Mouse (Mus musculus) thymus, adult 2 months (tissue): ENCODE data around the gene Gm44790.

Source experiments
- CTCF ChIP-seq: fragments of 200-500 bp; IDR thresholded peaks from 2 replicates; pipeline ENCODE4 v1.5.1; 2012; ENCODE audit warnings: mild to moderate bottlenecking, control low read depth, low read length, moderate library complexity, borderline replicate concordance; ENCODE audit not compliant: control insufficient read depth, poor library complexity, insufficient read depth; ENCODE audit errors: extremely low read depth
- POLR2A ChIP-seq: fragments of 200-500 bp; IDR thresholded peaks from 2 replicates; pipeline ENCODE4 v1.6.1; 2012; ENCODE audit warnings: mild to moderate bottlenecking, low read length, control low read depth, moderate library complexity; ENCODE audit not compliant: control insufficient read depth, poor library complexity, insufficient read depth; ENCODE audit errors: extremely low read depth

DNA sequence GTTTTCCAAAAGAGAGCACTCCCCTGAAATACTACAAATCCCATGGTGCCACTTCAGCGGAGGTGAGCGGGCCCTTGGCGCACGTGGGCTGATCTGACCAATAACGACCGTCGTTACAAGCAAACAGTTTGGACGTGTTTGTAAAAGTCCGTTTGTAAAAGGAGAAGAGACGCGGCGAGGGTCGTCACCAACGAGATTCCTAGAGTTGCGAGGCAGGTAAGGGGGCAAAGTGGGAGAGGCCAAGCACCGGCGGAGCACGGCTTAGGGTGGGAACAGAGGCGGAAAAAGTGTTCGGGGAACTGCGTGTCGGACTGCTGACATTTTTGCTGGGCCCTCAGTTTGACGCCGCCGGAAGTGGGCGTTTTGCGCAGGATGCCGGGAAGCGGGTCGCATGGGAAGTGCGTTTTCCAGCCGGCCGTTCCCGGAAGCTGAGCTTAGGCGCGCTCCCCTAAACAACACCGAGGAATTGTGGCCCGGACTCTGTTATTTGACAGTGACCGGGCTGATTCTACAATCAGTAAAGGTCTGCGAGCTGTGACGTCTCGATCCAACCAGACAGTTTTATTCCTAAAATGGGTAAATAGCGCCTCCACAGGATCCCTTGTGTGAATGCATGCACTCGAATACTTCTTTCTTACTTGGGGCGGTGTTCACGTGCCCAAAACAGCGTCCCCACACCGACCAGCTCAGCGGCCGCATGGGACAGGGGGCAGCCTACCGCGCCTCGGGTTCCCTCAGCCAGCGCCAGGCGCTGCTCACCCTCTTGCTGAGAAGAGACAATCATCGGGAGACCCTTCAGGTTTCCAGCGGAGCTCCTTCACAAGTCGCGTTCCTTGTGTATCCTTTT is 12.0 kb downstream of the Gm44790 start, which contains the start of gene C87436:
- TF ChIP-seq CTCF (peak; percentile 29; the same call in 1 of the 2 replicates), POLR2A (peak; percentile 54)
